Mouse (Mus musculus) Patski (cell line): Measurements from ENCODE around the gene Hspa12a. TPM values are rescaled to one million over a fixed set of nuclear protein-coding genes. Genes with fewer than 3 reads are reported as not detected.
"Not testable (repeated sequence)": the region's sequence is repeated elsewhere in the genome, so short reads cannot be mapped to it uniquely, and the experiment has no call there.

Experiments
- ATAC-seq: fragments of 100-300 bp; one replicate; pipeline ENCODE4 v1.8.0; 2021
- CTCF ChIA-PET: fragments of 350-600 bp; sonication (Branson Sonifier 250); formaldehyde crosslinking; loops from one replicate; lab custom pipeline; 2022; ENCODE audit warnings: inconsistent platforms; lab: Charles Lee
- POLR2A ChIA-PET: fragments of 350-600 bp; sonication (Branson Sonifier 250); formaldehyde crosslinking; loops from one replicate; lab custom pipeline; 2022; ENCODE audit warnings: antibody characterized with exemption, inconsistent platforms; lab: Charles Lee
- DNase-seq: peaks from one replicate; pipeline ENCODE4 v3.0.0-alpha.2; 2011; ENCODE audit warnings: low read depth, low spot score
- H3K27me3 ChIP-seq: fragments of 371-371 bp; one replicate; pipeline ENCODE4 v1.5.1; 2021
- CTCF ChIP-seq: fragments of 100-300 bp; IDR thresholded peaks from one replicate; pipeline ENCODE4 v1.5.1; 2021
- in situ Hi-C: fragments of 300-500 bp; cut with MboI; formaldehyde crosslinking; loops from 3 replicates; pipeline ENCODE4 v1.11.1; 2018; ENCODE audit warnings: low pct_unique_long_range_greater_than_20kb, mixed read lengths
- polyA plus RNA-seq: library from polyadenylated mRNA; unstranded; gene quantifications from one replicate; pipeline ENCODE4 v1.2.3, GENCODE M21; 2021

Gene Hspa12a
- polyA plus RNA-seq, 1 experiment from 2014 or later: 1.1 TPM

DNA sequence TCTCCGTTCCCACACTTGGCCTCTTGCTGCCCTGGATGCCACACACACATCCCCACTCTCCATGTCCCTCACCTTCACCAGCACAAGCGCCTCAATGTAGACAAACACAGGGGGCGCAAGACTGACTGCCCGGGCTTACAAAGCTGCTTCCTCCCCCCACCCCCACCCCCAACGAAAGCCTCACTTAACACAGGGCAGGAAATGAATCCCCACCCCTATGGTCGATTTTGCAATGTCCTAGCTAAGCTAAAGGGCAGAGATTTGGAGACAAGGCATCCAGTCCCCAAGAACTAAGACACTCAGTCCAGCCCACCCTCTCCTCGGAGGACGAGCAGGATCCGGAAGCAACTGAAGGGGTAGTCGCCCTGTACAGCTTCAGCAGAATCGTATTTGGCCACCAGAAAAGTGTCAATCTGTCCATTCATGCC, 32.5 kb downstream of the Hspa12a start:
- ATAC-seq (peak; percentile 10), DNase-seq (no peak)
- peaks cover 47% of the 10 kb centered on the region for H3K27me3 ChIP-seq
- no peak for TF ChIP-seq CTCF
- ChIA-PET CTCF (interaction anchor here (1.0 to 3.9 kb wide), 8 partner anchors 8 to 297 kb away, joined by 3 to 36 read pairs (median 8); partner anchors contain the start of genes Eno4 and Hspa12a), POLR2A (no interaction called here)
- in situ Hi-C loops: loop anchor here (5.0 kb wide), 1 partner anchor 149 kb away; no protein-coding TSS in a partner anchor

DNA sequence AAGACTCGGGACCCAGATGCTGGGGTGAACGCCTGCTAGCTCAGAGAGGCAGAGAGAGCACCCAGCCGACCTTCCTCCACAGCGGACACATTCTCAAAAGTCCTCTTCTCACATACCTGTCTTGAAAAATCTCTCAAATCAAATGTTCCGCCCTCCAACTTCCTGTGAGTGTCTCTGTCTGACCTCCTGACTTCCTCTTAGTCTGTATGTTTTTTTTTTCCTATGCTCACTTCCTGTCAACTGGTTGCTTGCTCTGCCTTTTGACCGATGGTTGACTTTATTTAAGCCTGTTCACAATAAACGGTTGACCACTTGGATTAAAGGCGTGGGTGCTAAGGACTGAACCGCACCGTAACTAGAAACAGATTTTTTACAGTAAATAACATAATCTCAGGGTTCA, 35.4 kb downstream of the Hspa12a start:
- CTCF ChIA-PET: interaction anchor here (1.3 kb wide), 1 partner anchor 100 kb away, joined by 4 read pairs; no protein-coding TSS in a partner anchor
- ATAC-seq (no peak), DNase-seq (no peak)
- POLR2A ChIA-PET: no interaction called here
- peaks cover 50% of the 10 kb centered on the region for H3K27me3 ChIP-seq
- no peak for TF ChIP-seq CTCF
- in situ Hi-C loops: loop anchor here (5.0 kb wide), 1 partner anchor 101 kb away; no protein-coding TSS in a partner anchor

DNA sequence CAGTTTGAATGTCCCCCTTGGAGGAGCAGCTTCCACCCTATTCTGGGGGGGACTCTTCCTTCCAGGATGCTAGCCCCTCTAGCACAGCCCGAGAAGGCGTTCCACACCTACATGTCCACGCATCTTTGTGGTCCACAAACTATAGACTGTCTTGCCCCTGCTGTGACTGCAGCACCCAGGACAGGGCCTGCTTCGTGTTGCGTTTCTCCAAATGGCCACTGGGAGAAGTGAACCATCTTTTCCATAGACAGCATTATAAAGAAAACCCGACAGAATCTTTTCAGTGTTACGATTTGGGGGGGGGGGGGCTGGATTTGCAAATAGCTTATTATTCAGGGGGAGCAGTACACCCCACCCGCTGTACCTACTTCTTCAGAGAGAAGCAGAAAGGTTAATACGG, 36.8 kb downstream of the Hspa12a start:
- peaks cover 52% of the 10 kb centered on the region for H3K27me3 ChIP-seq
- DNase-seq (no peak), ATAC-seq (no peak)
- POLR2A ChIA-PET: no interaction called here
- in situ Hi-C loops: loop anchor here (5.0 kb wide), 1 partner anchor 99 kb away; no protein-coding TSS in a partner anchor
- TF ChIP-seq CTCF: no peak
- CTCF ChIA-PET: interaction anchor here (6.9 kb wide), 1 partner anchor 101 kb away, joined by 51 read pairs; no protein-coding TSS in a partner anchor

DNA sequence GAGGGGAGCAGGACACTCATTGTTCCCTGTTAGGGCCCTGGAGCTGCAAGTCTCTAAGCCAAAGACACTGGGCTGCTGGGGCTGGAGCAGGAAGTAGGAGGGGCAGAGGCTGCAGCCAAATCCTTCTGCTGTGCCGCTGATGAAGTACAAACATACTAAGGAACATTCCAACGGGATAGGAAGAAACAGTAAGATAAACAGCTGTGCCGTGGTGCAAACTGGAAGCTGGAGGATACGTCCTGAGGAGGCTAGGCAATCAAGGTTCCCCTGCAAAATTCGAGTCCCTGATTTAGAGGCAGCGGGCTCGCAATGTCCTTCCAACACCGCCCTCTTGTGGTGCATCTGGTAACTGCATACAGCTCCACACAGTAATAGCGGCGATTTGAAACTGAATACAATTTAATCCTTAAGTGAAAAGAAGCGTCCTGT, 39.5 kb downstream of the Hspa12a start:
- DNase-seq (no peak), ATAC-seq (peak; percentile 82)
- peaks cover 50% of the 10 kb centered on the region for H3K27me3 ChIP-seq
- POLR2A ChIA-PET: no interaction called here
- CTCF ChIA-PET: interaction anchor here (0.8 to 6.9 kb wide), 12 partner anchors 8 to 335 kb away, joined by 3 to 51 read pairs (median 4); no protein-coding TSS in a partner anchor
- peak; percentile 95 for TF ChIP-seq CTCF
- in situ Hi-C loops: no loop called here

DNA sequence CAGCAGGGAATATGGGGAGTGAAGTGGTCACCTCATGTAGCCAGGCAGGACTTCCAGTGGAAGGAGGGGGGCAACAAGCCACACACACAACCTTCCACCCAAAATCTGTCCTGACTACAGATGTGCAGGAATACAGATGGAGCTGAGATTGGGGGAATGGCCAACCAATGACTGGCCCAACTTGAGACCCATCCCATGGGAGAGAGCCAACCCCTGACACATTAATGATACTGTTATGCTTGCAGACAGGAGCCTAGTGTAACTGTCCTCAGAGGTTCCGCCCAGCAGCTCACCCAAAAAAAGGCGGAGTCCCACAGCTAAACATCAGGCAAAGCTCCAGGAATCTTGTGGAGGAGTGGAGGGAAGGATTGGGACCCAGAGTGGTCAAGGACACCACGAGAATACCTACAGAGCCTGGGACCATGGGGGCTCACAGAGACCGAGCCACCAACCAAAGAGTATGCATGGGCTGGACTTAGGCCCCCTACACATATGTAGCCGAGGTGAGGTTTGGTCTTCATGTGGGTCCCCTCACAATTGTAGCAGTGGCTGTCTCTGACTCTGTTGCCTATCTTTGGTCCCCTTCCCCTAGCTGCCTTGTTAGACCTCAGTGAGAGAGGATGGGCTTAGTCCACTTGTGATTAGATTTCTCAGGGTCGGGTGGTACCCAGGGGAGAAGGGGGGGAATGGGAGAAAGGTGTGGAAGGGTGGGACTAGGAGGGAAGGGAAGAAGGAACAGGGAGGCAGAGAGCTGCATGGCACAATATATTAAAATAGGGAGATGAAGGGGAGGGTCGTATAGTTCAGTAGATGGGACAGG, 40.2 kb downstream of the Hspa12a start:
- no peak for ATAC-seq
- ChIA-PET POLR2A (interaction anchor here (1.2 kb wide), 1 partner anchor 88 kb away, joined by 3 read pairs; no protein-coding TSS in a partner anchor), CTCF (interaction anchor here (1.3 to 6.9 kb wide), 8 partner anchors 9 to 336 kb away, joined by 3 to 51 read pairs (median 4); no protein-coding TSS in a partner anchor)
- no peak for TF ChIP-seq CTCF
- in situ Hi-C loops: no loop called here
- H3K27me3 ChIP-seq: peaks cover 46% of the 10 kb centered on the region
- DNase-seq: no peak

DNA sequence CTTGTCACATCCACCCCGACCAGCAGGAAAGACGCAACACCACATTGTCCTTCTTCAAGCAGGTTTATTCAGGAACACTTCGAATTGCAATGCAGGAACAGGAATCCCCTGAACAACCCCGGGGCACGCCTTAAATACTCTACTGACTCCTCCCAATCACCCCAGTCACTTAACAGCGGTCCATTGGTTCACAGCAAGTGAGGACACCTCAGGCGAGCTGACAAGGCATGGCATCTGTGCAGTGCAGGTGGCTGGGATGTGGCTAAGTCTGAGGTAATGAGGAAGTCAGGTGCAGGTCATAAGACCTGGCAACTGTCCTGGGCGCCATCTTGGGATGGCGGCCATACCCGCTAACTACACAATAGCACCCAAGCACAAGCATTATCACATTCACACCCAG, 43.0 kb downstream of the Hspa12a start:
- ATAC-seq, POLR2A ChIA-PET, in situ Hi-C loops, DNase-seq: not testable (repeated sequence)
- CTCF ChIA-PET: interaction anchor here (6.9 kb wide), 1 partner anchor 94 kb away, joined by 51 read pairs; no protein-coding TSS in a partner anchor
- H3K27me3 ChIP-seq: peaks cover 25% of the 10 kb centered on the region

DNA sequence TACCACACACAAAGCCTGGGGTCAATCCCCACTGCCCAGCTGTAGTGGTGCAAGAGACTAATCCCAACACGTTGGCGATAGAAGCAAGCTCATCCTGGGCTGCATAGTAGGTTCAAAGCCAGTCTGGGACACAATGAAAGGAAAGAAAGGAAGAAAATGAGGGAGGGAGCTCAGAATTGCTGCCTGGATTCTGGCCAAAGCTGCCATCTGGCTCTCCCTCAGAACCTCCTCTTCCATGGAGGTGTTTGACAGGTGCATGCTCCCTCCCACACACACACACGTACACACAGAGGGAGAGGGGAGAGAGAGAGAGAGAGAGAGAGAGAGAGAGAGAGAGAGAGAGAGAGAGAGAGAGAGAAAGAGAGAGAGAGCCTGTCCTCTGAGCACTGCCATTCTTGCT, 47.2 kb downstream of the Hspa12a start:
- H3K27me3 ChIP-seq: peaks cover 10% of the 10 kb centered on the region
- ATAC-seq: no peak

DNA sequence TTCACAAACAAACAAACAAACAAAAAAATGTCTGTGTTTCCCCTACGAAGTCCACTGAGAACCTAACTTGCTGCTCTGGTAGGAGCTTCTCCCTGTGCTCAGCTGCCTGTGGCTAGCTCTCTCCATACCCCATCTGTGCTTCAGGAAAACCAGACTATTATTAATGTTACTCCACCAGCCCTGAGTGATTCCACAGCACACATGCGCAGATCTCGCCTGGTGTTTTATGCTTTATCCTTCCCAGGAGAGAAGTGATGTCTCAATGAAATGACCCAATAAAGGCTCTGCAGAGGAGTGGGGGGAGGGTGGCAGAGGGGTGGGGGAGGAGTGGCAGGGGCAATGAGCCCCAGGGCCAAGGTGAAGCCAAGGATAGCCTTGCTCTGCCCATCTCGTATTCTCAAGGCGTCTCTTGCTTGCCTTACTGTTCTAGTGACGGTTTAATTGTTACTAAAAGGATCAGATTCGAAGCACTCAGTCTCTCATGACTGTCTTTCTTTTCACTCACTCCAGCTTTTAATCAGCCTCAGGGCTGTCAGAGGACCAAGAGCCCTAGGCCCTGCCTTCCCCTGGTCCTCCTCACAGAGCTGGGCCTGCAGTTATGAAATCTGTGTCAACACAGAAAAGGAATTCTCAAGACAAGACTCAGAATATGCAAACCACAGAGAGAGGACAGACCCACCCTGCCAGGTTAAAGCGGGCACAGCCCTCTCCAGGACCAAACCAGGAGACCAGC, 54.0 kb downstream of the Hspa12a start:
- POLR2A ChIA-PET: no interaction called here
- no peak for ATAC-seq
- H3K27me3 ChIP-seq: peaks cover under 1% of the 10 kb centered on the region
- in situ Hi-C loops: no loop called here
- no peak for TF ChIP-seq CTCF
- CTCF ChIA-PET: no interaction called here
- DNase-seq: no peak

More for the DNA sequence above, 47.2 kb downstream of the Hspa12a start:
- CTCF ChIA-PET: no interaction called here
- no peak for TF ChIP-seq CTCF
- POLR2A ChIA-PET: no interaction called here
- in situ Hi-C loops: no loop called here
- DNase-seq: no peak

DNA sequence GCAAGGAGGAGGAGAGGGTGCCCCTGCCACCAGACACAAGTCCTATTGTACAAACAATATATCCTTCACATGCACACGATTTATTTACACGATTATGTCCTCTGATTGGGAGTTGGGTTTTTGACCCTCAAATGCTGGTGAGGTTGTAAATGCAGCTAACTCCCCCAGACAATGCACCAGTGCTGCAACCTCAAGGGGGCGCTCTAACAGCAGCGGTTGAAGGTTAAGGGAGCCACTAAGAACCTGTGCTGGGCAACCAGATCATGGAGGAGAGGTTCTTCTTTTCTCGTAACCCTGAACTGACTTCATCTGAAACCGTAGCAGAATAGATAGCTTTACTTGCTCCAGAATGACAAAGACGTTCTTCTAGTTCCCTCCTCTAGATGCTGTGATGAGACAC, 57.0 kb downstream of the Hspa12a start:
- POLR2A ChIA-PET: no interaction called here
- no peak for DNase-seq
- in situ Hi-C loops: no loop called here
- no peak for ATAC-seq
- no peaks in the 10 kb centered on the region for H3K27me3 ChIP-seq
- CTCF ChIA-PET: interaction anchor here (2.4 kb wide), 1 partner anchor 16 kb away, joined by 6 read pairs; no protein-coding TSS in a partner anchor
- no peak for TF ChIP-seq CTCF

DNA sequence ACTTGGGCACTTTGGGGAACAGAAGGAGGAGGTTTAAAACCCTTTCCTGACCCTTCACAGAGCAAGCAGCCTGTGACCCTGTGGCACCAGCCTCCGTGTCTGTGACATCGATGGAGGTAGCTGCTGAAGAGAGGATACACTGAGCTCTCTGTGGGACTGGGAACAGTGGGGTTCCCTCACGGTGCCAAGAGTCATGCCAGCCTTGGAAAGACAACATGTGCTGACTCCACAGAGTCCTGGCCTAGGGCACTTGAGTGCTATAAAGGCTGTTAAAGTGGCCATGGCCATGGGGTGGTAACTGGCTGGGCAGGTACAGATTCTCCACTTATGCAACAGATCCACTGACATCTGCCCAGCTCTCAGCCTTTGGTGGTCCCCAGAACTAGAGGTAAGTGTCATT, 60.0 kb downstream of the Hspa12a start:
- DNase-seq: no peak
- CTCF ChIA-PET: no interaction called here
- TF ChIP-seq CTCF: no peak
- no peaks in the 10 kb centered on the region for H3K27me3 ChIP-seq
- no peak for ATAC-seq
- in situ Hi-C loops: no loop called here
- POLR2A ChIA-PET: no interaction called here
